ENCODE assay signal across 28 mouse cellular contexts in genomic region chr9:87895526-87895925, GRCm38 (mm10).
"Had no signal": no experiment of that assay in that cellular context is flagged by ENCODE, and none has a peak within 500 bp of the region (broad histone marks: within the 10 kb centered on the region; RNA-seq: fewer than 3 reads in every experiment).

No protein-coding gene starts in this region.

- H3K4me1 ChIP-seq: heart, embryonic 15.5 days; intestine, embryonic 15.5 days; kidney, embryonic 15.5 days; liver, embryonic 13.5 days; liver, embryonic 15.5 days had no signal

- H3K9ac ChIP-seq: heart, embryonic 13.5 days; heart, embryonic 15.5 days; hindbrain, embryonic 12.5 days; hindbrain, embryonic 14.5 days; intestine, embryonic 15.5 days; kidney, embryonic 15.5 days; limb, embryonic 12.5 days; liver, embryonic 13.5 days; liver, embryonic 15.5 days had no signal

- ATAC-seq: hindbrain, embryonic 16.5 days; inflammation-experienced regulatory T-cells, adult 6 months; intestine, embryonic 15.5 days had no signal

- DNase-seq: gastrocnemius, postnatal 25 days; heart, postnatal 4 days; kidney, adult 11 months; kidney, adult 2 months; kidney, adult 9 months; kidney, postnatal 14 days; kidney, postnatal 36 days; layer of hippocampus, adult 9-11 months; layer of hippocampus, postnatal 36 days; liver; liver, embryonic 13.5 days had no signal

- H3K9me3 ChIP-seq: heart, embryonic 15.5 days; hindbrain, embryonic 10.5 days; hindbrain, embryonic 12.5 days; intestine, embryonic 15.5 days; kidney, embryonic 15.5 days; limb, embryonic 10.5 days; liver, embryonic 13.5 days; liver, embryonic 15.5 days had no signal

- H3K4me3 ChIP-seq: heart, adult 2 months; heart, embryonic 13.5 days; heart, embryonic 15.5 days; hindbrain, embryonic 10.5 days; hindbrain, embryonic 12.5 days; intestine, embryonic 15.5 days; kidney, embryonic 15.5 days; left cerebral cortex, adult 2 months; limb, embryonic 10.5 days; limb, embryonic 12.5 days; liver, embryonic 13.5 days; liver, embryonic 15.5 days had no signal

- H3K27me3 ChIP-seq: heart, embryonic 13.5 days; heart, embryonic 15.5 days; hindbrain, embryonic 12.5 days; intestine, embryonic 15.5 days; kidney, embryonic 15.5 days; limb, embryonic 12.5 days; liver, embryonic 13.5 days; liver, embryonic 15.5 days had no signal

- H3K4me2 ChIP-seq: heart, embryonic 11.5 days; heart, embryonic 13.5 days; heart, embryonic 15.5 days; hindbrain, embryonic 12.5 days; hindbrain, embryonic 14.5 days; intestine, embryonic 15.5 days; kidney, embryonic 15.5 days; limb, embryonic 12.5 days; liver, embryonic 11.5 days; liver, embryonic 13.5 days; liver, embryonic 15.5 days had no signal

- H3K27ac ChIP-seq: heart, adult 2 months; heart, embryonic 15.5 days; hindbrain, embryonic 10.5 days; hindbrain, embryonic 12.5 days; hindbrain, embryonic 14.5 days; intestine, embryonic 15.5 days; kidney, embryonic 15.5 days; kidney, postnatal 0 days; left cerebral cortex, adult 2 months; liver, embryonic 13.5 days; liver, embryonic 15.5 days had no signal

- H3K36me3 ChIP-seq: heart, embryonic 13.5 days; heart, embryonic 15.5 days; hindbrain, embryonic 10.5 days; hindbrain, embryonic 12.5 days; intestine, embryonic 15.5 days; kidney, embryonic 15.5 days; limb, embryonic 10.5 days; limb, embryonic 12.5 days; liver, embryonic 13.5 days; liver, embryonic 15.5 days had no signal
